In genomic region chr10:17522026-17522541, GRCm38 (mm10) we compare ENCODE assay signal across 8 mouse cellular contexts.
A peak's percentile ranks its signal among the peaks of the same experiment; 100 is the strongest.
DNase-seq lines count a peak whose midpoint lies in the region; ATAC-seq and TF ChIP-seq lines count a peak whose summit lies in the region.

No protein-coding gene starts in this region.

- no peaks in the 10 kb centered on the region for H3K27me3 ChIP-seq in forebrain, postnatal 0 days (ENCODE audit: insufficient read depth, low read length)
- no peaks in the 10 kb centered on the region for H3K27me3 ChIP-seq in forebrain, embryonic 15.5 days
- H3K27me3 ChIP-seq in limb, embryonic 10.5 days (ENCODE audit: low read depth, poor library complexity, severe bottlenecking): no peaks in the 10 kb centered on the region

- TF ChIP-seq CTCF in forebrain, postnatal 0 days (IDR thresholded peaks at IDR 0.05; ENCODE audit: low read depth): no peak

- peak; percentile 39 for DNase-seq in forebrain, postnatal 0 days
- peak; percentile 54 for DNase-seq in adrenal gland, postnatal 10 days
- DNase-seq in embryo, embryonic 9.5 days (ENCODE audit: extremely low spot score): peak; percentile 31
- peak; percentile 46 for DNase-seq in heart, postnatal 4 days
- DNase-seq in limb, embryonic 10.5 days (ENCODE audit: low spot score): peak; percentile 67
- DNase-seq in ovary, postnatal 36 days (ENCODE audit: low spot score): peak; percentile 46
- DNase-seq in right cerebral cortex, postnatal 36 days (ENCODE audit: low spot score in 2 of 2): no peak

- no peak overlapping the region for H3K4me3 ChIP-seq in forebrain, postnatal 0 days (ENCODE audit: low read depth, low read length)
- no peak overlapping the region for H3K4me3 ChIP-seq in forebrain, embryonic 15.5 days
- no peak overlapping the region for H3K4me3 ChIP-seq in limb, embryonic 10.5 days

- H3K4me1 ChIP-seq in forebrain, postnatal 0 days (ENCODE audit: insufficient read depth): no peaks in the 10 kb centered on the region
- H3K4me1 ChIP-seq in forebrain, embryonic 15.5 days: peaks cover 6% of the 10 kb centered on the region; the same call in 1 of the 2 replicates
- H3K4me1 ChIP-seq in limb, embryonic 10.5 days: peaks cover 10% of the 10 kb centered on the region; the same call in 1 of the 2 replicates

- H3K36me3 ChIP-seq in forebrain, postnatal 0 days (ENCODE audit: insufficient read depth): no peaks in the 10 kb centered on the region
- H3K36me3 ChIP-seq in forebrain, embryonic 15.5 days: no peaks in the 10 kb centered on the region
- H3K36me3 ChIP-seq in limb, embryonic 10.5 days: no peaks in the 10 kb centered on the region

- no peak overlapping the region for H3K4me2 ChIP-seq in forebrain, postnatal 0 days (ENCODE audit: low read depth)
- H3K4me2 ChIP-seq in forebrain, embryonic 15.5 days (replicated peaks): no peak overlapping the region

- H3K9me3 ChIP-seq in forebrain, postnatal 0 days (ENCODE audit: low read length): no peaks in the 10 kb centered on the region
- no peaks in the 10 kb centered on the region for H3K9me3 ChIP-seq in forebrain, embryonic 15.5 days
- H3K9me3 ChIP-seq in limb, embryonic 10.5 days (replicated peaks): no peaks in the 10 kb centered on the region

- WGBS in forebrain, postnatal 0 days: 17% methylated on average over 5 of the region's 5 CpGs
- WGBS in forebrain, embryonic 15.5 days: 29% methylated on average over 5 of the region's 5 CpGs
- 20% methylated on average over 5 of the region's 5 CpGs for WGBS in limb, embryonic 10.5 days

- no peak overlapping the region for H3K9ac ChIP-seq in forebrain, postnatal 0 days
- no peak overlapping the region for H3K9ac ChIP-seq in forebrain, embryonic 15.5 days (replicated peaks)

- no peak; the same call in 1 of the 2 replicates for ATAC-seq in forebrain, postnatal 0 days
- no peak for ATAC-seq in forebrain, embryonic 15.5 days (replicated peaks)

- no peak overlapping the region for H3K27ac ChIP-seq in forebrain, postnatal 0 days (ENCODE audit: low read depth, low read length)
- no peak overlapping the region for H3K27ac ChIP-seq in forebrain, embryonic 15.5 days (replicated peaks)
- peak overlapping the region; percentile 73 for H3K27ac ChIP-seq in limb, embryonic 10.5 days

Comparison
In these comparisons a context has a peak if more than half of its experiments do, and no peak if none do; other contexts are left out.
1. DNase-seq: peak in forebrain, postnatal 0 days (single experiment), adrenal gland, postnatal 10 days (single experiment), embryo, embryonic 9.5 days (single experiment), heart, postnatal 4 days (single experiment), limb, embryonic 10.5 days (single experiment) and ovary, postnatal 36 days (single experiment); none in right cerebral cortex, postnatal 36 days (0 of 2).